Mouse (Mus musculus): ENCODE results near the gene Otx2.

The Otx2 gene

DNA sequence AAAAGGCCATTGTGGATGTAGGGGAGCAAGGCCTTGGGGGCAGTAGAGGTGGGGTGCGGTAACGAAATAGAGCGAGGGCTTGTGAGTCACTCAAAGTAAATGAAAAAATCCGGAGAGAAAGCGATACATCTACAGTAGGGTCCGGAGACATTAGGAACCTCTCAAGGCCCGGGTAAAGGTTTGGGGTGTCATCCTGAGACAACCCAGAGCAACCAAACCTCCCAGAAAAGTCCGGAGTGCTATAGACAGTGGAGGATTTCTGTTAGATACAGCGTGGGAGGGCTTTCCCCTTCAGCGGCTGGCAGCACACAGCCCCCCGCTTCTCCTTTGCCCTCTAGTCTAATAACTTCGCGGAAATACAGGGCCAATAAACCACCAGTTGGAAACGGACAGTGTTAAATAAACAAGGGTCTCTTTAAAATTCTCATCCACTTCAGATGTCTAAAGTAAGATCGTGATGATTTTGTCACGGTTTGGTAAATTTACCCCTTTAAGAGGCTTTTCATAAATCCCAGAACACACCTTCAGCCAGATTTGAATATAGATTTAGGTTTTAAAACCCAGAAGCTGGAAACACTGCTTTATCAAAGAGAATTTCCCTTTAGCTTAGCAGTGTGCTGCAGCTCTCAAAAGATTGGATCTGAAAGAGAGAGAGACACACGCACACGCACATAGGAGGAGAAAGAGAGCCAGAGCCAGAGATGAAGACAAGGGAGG, 3.9 kb downstream of the Otx2 start:
- no peak for DNase-seq (ENCODE audit: low read depth, low spot score)

DNA sequence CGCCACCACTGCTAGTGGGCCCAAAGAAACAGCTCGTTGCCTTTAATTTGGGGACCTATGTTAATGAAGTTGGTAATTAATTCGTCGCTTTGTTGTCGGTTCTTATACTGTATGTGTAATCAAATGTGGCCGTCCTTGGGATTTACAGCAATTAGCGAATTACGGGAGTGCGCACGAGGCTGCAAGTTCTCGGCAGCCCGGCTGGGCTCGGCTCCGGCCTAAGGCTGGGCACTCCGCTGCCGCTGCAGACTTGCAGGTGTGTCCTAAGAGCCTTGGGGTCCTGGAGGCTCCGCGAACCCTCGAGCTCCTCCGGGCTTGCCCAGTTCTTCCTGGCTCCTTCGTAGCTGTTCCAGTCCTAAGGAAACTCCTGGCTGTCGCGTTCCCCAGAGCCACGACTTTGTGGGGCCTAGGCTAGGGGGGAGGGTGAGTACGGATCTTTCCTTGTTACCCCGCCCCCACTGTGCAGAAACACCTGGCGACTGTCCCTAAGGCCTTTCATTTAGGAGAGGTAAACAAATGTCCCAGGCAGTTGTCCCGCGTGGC, 4.8 kb downstream of the Otx2 start:
- no peak for DNase-seq (ENCODE audit: low read depth, low spot score)

DNA sequence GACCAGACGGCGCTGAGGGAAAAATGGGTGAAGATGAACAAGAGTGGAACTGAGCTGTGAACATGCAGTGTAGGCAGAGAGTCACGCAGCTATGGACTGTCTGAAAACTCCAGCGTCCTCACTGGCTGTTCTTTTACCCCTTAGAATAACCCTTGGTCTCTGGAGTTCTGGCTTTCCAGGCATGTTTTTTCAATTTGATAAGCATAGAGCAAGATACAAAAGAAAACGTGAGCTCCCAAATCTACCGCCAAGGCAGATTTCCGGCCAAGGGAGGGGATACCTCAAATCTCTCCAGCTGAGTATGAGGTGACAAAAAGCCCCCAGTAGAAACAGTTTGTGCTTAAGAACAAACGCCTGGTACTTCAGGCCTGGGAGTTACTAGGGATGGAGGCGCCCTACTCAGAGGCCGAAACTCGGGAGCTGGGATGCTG, 5.6 kb downstream of the Otx2 start:
- DNase-seq (ENCODE audit: low read depth, low spot score) = no peak

DNA sequence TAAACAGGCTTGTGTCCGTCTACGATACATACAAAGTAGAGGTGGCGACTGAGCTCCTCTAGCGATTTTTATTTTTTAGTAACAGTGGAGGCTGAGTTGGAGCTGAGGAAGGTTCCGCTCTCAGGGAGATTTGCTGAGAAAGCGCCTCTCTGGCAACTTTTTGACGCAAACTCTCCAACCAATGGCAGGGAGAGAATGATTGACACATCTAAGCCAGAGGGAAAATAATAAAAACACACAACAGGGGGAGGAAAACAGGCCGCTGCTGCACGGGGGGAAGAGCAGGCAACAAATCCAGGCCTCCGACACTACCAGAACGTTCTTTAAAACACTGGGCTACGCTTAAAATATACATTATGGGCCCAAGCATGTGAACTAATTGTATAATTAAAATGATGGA, 6.2 kb downstream of the Otx2 start:
- peak; percentile 65 for DNase-seq (ENCODE audit: low read depth, low spot score)

DNA sequence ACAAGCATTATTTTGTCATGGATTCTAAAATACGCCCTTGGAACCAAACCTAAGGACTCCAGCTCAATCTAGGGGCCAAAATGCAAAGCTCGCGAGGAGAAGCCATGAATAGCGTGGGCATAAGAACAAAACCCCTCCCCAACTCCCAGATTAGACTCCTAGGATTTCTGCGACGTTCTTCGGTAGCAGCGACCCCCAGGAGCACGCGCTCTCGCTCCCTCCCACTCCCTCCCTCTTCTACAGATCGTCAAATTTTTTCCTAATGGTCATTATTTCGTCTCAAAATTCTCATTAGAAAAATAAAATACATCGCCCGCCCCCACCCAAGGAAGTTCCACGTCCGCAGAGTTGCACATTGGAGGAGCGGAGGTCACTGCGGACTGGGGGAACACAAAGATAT, 6.8 kb downstream of the Otx2 start:
- DNase-seq (ENCODE audit: low read depth, low spot score) = no peak

DNA sequence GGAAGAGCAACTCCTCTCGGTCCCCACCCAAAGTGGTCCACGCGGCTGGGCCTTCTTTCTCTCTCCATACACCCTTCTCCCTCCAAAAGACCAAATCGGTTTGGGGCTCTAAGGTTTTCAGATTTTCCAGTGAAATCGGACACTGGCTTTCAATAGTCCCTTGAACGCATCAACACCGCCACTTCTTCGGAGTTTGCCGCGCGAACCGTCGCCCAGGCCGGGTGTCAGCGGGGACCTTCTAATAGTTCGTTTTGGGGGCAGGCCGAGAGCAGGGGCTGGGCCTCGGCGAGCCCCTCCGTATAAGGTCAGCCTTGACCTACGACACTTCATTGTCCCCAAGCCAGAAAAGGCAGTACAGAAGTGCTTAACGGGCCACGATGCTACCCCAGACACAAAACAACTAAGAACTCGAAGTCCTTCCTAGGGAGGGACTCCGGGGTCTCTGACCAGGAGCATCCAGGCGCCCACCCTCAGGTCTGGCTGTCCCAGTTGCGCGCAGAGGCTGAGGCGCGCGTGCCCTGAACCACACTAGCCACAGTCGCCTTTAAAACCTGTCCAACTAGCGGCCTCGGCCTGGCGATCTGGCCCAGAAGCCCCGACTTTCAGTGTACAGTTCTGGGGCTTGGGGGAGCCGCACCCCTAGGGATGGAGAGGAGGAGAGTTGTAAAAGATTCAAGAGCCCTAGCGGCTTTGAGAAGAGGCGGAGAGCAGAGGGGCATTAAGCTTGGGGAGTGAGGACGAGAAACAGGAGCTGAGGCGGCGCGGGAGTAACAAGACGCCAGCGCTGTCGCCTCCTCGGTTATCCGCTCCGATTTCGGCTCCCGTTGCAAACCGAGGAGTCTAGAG, 7.6 kb downstream of the Otx2 start:
- DNase-seq (ENCODE audit: low read depth, low spot score) = no peak

DNA sequence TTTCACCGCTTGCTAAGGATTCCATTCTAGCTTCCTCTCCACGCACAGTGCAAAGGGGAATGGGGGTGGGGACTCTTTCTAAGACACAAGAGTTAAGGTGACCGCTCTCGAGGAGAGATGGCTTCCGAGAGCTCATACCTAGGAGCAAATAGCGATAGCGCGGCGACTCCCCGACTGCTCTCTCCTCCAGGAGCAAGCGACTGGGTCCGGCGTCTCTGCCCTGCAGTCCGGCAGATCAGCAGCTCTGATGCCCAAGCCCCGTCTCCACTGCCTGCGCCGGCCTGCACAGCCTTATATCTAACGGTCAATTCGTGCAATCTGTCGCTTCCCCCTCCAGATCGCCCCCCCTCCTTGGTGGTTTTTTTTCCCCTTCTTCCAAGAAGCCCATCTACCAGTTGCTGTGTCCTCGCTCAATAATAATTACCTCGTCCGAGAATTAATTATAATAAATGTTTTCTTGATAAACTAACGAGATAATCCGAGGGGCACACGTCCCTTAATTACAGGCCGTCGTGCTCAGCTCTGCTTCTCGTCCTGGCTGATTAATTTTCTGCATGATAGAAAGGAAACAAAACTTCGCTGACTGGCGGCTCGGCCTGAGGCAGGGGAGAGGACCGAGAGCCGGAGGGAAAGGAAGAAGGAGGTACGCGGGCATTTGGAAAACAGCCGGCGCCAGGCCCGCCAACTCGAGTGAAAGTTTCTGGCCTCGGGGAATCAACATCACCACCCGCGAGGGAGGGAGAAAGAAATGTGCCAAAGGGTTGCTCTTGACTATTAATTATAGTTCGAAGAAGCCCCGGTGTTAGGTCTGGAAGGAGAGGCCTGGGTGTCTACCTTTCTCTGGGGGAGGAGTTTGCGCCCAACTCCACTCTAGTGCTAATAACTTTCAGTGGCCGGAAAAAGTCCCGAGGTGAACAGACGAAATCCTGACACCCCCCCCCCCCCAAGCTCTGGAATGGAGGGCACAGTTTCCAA, 8.5 kb downstream of the Otx2 start:
- no peak for DNase-seq (ENCODE audit: low read depth, low spot score)

DNA sequence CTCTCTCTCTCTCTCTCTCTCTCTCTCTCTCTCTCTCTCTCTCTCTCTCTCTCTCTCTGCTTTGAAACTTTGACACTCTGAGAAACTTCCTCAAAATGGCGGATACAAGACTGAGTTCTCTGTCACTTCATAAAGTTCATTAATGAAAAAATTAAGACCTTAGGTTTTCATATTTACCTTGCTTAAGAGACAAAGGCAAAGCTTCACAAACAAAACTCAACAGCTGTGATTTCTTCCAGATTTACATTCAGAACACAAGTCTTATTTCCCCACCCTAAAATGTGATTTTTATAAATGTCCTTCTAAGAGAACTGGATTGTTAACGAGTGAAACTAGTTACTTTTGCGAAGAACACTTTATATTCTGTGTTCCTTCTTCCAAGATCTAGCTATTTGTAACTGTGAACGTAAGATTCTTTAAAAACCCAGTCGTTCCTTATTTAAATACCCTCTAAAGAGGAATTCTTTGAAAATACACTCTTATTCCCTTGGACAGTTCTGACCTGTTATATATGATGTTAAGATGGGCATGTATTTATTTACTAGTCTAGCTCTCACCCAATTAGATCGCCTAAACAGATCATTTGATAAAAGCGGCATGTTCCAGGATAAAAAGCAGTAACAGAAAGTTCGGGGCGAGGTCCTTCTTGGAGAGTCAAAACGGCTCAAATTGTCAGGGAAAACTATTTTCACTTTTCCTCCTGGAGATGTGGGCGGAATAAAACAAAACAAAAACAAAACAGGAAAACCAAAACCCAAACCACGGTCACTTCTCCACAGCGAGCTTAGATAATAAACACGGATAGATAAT, 9.4 kb downstream of the Otx2 start:
- DNase-seq (ENCODE audit: low read depth, low spot score) = no peak

DNA sequence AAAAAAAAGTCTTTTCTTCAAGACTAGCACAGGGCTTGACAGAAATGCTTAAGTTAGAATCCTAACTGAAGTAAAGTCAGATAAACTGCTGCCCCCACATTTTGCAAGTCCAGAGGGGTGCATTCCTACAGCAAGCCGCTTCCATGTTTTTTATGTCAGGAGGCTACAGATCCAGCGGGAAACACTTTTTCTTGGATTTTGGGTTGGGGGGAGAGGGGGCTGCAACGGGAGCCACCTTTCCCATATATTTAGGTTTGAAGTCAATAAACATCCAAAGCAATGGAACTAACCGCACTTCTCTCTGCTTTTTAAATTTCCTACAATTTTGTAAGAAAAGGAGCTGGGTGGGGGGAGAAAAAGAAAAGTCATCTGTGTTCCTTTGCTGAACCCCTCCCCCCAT, 10.1 kb downstream of the Otx2 start:
- DNase-seq (ENCODE audit: low read depth, low spot score) = no peak

DNA sequence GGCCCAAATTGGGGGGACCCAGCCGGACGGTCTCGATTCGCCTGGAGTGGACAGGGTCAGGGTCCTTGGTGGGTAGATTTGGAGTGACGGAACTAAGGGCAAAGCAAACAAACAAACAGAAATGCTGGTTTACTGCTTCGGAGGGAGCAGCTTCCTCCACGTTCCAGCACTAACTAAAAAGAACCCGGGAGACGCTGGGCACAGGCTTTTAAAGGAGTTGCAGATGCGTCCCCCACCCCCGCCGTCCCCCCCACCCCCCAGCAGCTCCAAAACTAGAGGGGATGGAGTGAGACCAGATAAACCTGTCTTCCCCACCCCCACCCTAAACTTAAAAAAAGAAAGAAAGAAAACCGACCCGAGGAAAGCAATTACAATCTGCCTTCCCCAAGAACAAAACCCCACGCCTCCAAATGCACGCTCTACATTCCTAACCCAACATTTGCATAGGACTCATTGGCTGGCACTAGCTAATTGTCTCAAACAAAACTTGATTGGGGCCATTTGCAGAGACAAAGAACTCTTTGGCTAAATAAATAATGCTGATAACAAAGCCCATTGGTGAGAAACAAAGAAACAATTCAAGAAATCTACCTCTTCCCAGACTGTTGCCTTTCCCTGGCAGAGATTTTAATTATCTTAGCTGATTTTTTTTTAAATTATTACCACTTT, 10.9 kb downstream of the Otx2 start:
- no peak for DNase-seq (ENCODE audit: low read depth, low spot score)

DNA sequence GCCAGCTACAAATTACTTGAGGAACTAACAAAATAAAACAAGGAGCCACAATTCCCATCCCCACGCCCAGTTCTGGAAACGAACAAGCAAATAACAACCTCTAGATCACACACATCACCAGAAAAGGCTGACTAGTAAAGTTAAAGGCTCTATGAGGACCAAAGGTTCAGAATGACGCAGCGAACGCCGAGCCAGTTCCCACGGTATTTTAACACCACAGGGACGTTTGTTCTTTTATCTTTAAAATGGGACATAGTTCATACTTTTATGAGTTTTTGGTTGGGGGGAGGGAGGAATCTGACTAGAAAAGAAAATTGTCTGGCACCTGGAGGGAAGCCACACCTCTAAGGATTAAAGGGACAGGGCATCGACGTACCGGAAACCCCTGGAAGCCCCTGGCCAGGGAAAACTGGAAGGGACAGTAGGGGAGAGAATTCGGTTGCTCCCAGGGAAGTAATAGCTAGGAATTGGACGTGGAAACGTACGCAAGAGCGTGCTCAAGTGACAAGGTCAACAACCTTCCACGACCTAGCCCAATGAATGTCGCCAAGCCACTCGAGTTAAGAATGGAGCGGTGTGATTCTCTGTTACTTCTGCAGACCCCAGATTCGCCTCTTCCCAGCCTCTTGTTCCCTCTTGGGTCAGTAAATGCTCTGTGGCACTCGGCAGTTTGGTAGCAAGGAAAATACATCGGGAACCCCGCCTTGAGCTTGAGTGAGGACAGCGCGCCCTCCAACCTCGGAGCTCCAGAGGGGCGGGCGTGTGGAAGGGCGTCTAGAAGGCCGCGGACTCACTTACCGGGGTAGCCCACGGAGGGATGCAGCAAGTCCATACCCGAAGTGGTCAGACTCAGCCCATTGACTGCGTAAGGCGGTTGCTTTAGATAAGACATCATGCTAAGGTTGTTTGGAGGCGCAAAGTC, 11.7 kb downstream of the Otx2 start:
- DNase-seq (ENCODE audit: low read depth, low spot score) = no peak

DNA sequence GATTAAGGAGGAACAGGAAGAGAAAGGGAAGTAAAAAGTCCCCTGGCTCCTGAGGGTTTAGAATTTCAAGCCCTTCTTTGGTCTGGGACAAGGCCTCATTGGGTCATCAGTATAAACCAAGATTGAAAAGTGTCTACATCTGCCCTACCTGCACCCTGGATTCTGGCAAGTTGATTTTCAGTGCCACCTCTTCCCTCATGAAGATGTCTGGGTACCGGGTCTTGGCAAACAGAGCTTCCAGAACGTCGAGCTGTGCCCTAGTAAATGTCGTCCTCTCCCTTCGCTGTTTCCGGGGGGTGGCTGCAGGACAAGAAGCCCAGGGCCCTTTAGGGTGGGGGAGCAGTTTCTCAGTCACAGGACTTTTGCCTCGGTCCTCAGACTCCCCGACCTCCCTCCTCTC, 12.5 kb downstream of the Otx2 start:
- DNase-seq (ENCODE audit: low read depth, low spot score) = no peak

DNA sequence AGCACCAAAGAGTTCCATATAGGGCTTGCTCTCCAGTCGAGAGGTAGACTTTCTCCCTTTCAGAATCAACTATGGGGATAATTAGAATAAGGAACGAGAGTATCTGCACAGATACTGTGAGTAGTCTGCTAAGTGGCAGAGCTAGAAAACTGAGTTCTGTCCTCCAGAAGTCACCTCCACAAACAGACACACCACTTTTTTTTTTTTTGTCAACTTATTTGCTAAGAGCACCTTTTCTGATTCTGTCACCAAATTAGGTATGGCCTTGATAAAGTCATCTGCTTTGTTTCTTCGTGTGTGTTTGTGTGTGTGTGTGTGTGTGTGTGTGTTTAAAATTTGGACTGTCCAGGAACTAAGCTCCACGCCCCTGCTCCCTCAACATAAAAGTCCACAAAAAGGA, 13.0 kb downstream of the Otx2 start:
- no peak for DNase-seq (ENCODE audit: low read depth, low spot score)

DNA sequence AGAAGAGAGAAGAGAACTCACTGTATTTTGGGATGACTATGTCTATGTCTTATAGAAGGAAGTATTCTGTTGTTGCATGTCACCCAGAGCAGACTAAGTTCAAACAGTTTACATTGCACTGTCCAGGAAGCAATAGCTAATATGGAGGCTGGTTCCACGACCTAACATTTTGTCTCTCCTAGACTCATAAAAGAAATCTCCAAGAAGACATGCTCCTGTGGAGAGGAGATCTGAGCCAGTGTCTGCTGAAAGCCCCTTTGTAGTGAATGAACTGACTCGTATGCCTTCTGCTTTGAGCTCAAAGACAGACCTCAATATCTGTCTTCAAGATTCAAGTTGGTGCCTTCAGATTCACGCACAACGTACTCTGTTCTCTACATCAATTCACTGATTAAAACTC, 14.0 kb downstream of the Otx2 start:
- DNase-seq (ENCODE audit: low read depth, low spot score) = no peak

DNA sequence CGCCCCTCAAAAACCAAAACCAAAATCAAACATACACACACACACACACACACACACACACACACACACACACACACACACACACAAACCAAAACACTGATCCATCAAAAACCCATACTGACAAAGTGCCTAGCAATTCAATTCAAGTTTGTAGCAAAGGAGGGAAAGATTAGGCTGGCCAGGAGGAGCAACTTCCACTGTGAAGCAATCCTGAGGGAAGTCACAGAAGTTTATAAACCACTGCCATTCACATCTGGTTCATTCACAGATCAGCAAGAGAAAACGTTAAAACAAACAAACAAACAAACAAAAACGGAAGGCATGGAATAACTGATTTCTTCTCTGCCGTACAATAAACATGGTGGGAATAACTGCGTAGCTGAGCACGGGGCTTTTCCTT, 16.4 kb downstream of the Otx2 start:
- no peak for DNase-seq (ENCODE audit: low read depth, low spot score)

DNA sequence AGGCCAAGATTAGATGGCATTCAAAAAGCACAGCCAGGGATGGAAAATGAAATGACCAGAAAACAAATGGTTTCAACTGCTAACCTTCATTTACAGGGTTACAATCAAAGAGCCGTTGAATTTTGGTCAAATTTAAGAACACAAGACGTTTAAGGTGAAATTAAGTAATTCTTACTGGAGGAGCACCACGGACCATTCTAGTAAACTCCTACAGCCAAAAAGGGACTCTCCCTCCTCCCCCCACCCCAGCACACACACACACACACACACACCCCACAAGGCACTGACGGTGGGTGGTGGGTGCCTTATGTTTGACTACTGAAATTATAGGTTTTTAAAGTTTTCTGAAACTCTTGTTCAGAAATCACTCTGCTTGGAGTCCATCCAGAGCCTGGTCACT, 16.9 kb downstream of the Otx2 start:
- DNase-seq (ENCODE audit: low read depth, low spot score) = no peak

DNA sequence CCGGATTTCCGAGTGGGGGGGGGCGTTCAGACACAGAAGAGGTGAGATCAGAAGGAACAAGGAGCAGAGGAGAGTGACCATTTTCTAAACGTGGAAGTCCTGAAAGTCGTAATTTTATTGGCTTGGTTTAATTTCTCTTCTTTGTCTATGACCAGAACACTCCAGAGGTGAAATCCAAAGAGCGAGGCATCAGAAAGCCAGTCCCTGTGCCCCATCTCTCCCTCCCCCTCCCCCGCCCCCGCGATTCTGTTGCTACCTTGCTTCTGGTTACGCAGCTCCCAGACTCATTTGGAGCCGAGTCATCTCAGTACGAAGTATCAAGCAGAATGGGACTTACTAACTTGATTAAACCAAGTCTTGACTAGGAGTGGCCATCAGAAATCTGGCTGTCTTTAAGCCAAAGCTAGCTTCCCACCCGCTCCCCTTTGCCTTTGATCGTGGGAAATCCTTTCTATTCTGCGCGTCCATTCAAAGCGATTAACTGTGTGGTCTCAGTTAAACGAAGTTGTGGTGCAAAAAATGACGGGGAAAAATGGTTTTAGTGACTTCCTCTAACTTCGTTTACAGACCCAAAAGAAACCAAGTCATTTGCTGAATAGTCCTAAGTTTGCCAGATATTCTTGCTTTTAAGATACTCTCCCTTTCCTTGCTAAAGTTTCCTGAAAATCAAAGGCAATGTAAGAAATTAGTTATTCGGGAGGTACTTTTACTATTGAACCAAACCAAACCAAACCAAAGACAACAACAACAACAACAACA, 17.6 kb downstream of the Otx2 start:
- no peak for DNase-seq (ENCODE audit: low read depth, low spot score)

DNA sequence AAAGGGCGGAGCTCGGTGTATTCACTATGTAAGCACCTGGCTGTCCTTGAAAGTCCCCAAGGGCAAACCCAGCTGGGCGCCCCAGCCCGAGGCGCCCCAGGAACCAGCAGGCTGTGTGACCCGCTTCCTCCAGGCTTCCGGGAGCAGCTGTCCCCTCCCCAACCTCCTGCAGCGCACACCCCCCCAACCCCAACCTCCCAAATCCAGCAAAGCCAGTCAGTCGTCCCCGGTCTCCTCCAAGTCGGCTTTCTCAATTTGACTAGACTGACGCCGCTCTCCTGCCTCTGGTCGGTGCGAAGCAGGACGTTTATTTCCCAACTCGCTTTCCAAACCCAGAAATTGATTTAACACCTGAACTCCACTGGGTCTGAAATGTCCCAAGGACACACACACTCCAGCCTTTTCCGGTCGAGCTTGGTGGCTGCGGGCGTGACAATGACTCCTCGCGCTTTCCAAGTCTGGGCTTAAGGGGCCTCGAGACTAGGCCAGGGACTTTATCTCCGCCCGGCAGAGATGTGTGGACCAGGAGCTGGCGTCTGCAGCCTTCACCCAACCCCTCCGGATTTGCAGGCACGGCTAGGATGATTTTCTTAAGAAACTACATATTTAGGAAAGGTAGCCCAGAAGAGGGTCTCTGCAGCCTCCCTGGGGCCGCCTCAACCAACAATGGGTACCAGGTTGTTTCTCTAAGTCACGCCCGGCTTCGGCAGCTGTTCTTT, 18.4 kb downstream of the Otx2 start:
- DNase-seq (ENCODE audit: low read depth, low spot score) = no peak
